Mouse (Mus musculus): ENCODE data around the gene Eid1.

DNA sequence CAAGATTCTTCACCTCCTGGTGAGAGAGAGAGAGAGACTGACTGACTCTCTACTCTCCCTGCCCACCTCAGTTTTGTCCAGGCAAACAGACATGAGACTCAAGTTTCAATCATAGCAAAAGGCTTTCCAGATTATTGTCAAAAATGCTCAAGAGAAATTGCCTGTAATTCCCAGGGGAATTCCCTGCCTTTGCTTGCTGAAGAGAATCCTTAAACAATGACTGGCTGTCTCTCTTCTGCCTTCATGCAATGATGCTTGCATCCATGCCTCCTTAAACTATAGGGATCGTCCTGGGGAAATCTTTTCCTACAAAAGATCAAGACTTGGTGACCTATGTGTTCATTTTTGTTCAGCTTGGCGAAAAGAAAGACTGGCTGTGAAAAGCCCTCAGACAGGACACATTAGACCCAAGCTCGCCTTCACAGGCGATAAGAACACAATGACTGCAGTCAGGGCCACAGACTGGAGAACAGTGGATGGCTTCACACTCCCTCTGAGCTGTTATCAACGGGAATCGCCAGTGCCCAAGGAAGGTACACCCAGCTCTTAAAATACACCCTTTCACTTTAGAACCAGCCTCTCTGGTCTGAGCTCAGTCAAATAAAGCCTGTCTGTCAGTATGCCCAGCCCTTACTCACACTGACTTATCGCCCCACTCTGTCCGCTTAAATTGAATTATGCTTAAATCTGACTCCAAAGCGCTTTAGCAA is 12.7 kb downstream of the Eid1 start:
- TF ChIP-seq POLR2A (IDR thresholded peaks at IDR 0.05; ENCODE audit: insufficient read depth, low read depth, low read length) = no peak
- TF ChIP-seq CTCF (IDR thresholded peaks at IDR 0.05; ENCODE audit: insufficient read depth, low read depth, low read length) = no peak

Data from olfactory bulb, adult 2 months (tissue).